Mouse (Mus musculus): ENCODE measurements around the gene Sowaha. TPM values are rescaled to one million over a fixed set of nuclear protein-coding genes. Genes with fewer than 3 reads are reported as not detected.

The Sowaha gene
- 0.44 and 0.82 TPM in 2 replicates for polyA plus RNA-seq (2016; fragmentation: Nextera tagmentation; extraction: Ambion mirVana)

DNA sequence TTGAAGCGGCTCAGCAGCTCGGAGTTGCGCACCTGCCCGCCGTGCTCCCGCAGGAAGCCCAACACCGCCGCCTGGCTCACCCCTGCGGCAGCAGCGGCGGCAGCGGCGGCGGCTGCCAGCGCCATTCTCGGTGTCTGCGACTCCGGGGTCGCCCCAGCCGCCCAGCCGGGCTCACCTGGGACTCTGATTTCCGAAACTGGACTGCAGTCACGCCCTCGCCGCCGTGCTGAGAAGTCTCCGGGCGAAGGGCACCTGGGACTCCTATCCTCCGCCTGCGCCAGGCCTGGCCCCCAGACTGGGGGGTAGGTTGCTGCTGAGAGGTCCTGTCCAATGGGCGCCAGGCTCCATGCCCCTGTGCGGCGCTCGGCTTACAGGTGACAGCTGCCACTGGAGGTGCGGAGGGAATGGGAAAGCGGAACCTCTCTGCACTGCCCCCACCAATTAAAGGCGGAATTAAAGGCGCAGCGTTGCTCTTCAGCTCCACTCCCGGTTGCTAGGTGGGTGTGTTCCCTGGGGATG is at the start of gene Sowaha, which contains the start of gene Gm9945:
Gene Sowaha (minus strand): TSS at position 492 of the 519 bp plus-strand sequence.
Gene Gm9945 (plus strand): TSS at position 384 of the 519 bp plus-strand sequence.
- no peaks in the 10 kb centered on the region; the same call in 1 of the 2 replicates for H3K36me3 ChIP-seq (replicated peaks)
- H3K27me3 ChIP-seq (replicated peaks; ENCODE audit: low read depth, poor library complexity, severe bottlenecking) = peaks cover 85% of the 10 kb centered on the region
- H3K27ac ChIP-seq (replicated peaks) = peak within 1 kb of the TSS; percentile 54; the same call in 1 of the 2 replicates
- WGBS = 3% methylated on average over 40 of the region's 40 CpGs
- H3K4me3 ChIP-seq = peak within 1 kb of the TSS; percentile 58
- peaks cover 33% of the 10 kb centered on the region for H3K4me1 ChIP-seq
- DNase-seq (ENCODE audit: low spot score) = peak; percentile 61
- H3K9me3 ChIP-seq = peaks cover 8% of the 10 kb centered on the region

DNA sequence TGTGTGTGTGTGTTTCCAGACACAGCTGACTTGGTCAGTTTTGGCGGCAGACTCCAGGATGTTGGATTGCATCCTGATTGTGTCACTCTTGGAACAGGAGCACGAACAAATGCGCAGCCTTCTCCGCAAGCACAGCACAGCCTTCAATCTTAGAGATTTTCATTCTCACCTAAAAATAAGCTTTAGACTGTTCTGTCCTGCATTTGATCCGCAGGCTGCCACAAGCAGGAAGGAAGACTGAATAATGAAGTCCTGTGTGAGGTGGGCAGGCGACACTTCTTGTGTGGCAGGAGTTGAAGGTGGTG is 49.1 kb upstream of the Sowaha start:
- Histone ChIP-seq H3K27ac (replicated peaks) (no peak overlapping the region), H3K36me3 (replicated peaks) (peaks cover 20% of the 10 kb centered on the region), H3K4me1 (peaks cover 36% of the 10 kb centered on the region), H3K27me3 (replicated peaks; ENCODE audit: low read depth, poor library complexity, severe bottlenecking) (no peaks in the 10 kb centered on the region), H3K4me3 (no peak overlapping the region), H3K9me3 (no peaks in the 10 kb centered on the region)
- DNase-seq (ENCODE audit: low spot score) = no peak
- 74% methylated on average over 6 of the region's 6 CpGs for WGBS

DNA sequence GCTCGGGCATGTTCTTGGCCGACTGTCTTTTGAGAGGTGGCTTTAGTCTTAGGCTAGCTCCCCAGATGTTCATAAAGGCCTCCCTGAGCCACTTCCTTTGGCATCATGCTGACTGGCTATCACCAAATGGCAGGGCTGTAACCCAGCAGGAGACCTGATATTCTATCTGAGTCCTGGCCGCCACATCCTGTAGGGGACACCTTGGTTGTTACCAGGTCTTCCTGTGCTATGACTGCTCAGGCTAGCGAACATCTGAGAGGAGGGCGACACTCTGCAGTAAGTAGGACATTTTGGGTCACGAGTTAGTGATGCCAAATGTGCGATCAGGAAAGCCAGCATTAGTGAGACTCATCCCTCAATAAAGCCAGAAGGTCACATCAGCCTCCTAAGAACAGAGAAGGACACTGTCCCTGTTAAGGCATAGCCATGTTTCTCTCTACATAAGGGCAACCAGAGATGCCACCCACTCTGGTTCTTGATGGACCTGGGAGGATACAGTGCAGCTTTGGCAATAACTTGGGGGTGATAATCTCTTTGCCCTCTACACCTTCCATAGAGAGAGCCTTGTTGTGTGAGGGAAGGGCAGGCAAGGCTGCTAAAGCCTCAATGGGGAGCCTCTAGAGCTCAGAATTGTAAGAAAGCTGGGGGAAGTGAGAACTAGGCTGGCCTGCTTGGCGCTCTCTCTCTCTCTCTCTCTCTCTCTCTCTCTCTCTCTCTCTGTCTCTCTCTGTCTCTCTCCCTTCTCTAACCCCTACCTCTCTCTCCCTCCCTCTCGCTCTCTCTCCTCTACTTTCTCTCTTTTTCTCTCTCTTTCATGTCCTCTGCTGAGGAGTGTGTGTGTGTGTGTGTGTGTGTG is 48.6 kb upstream of the Sowaha start:
- Histone ChIP-seq H3K4me3 (no peak overlapping the region), H3K27ac (replicated peaks) (no peak overlapping the region), H3K9me3 (no peaks in the 10 kb centered on the region), H3K27me3 (replicated peaks; ENCODE audit: low read depth, poor library complexity, severe bottlenecking) (no peaks in the 10 kb centered on the region), H3K4me1 (peaks cover 42% of the 10 kb centered on the region), H3K36me3 (replicated peaks) (peaks cover 14% of the 10 kb centered on the region)
- DNase-seq (ENCODE audit: low spot score) = no peak
- WGBS = 83% methylated on average over 9 of the region's 9 CpGs

DNA sequence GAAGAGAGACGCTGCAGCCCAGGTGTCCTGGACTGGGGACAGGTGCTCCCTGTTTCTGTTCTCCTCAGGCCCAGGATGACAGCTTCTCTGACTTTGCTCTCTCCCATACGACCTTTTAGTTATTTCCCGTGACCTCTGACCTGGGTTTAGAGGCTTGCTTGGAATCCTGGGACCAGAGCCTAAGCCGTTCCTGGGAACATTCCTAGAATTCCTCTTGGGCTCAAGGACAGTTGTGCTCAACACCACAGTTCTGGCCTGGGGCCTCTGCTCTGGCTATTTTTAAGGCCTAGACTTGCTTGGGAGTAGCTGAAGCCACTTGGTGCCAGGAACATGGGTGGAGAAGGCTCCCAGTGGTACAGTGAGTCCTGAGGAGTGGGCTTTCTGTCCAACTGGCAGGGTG is 45.4 kb upstream of the Sowaha start:
- no peak overlapping the region for H3K4me3 ChIP-seq
- peak overlapping the region; percentile 19; the same call in 1 of the 2 replicates for H3K27ac ChIP-seq (replicated peaks)
- H3K36me3 ChIP-seq (replicated peaks) = no peaks in the 10 kb centered on the region
- peaks cover 67% of the 10 kb centered on the region for H3K4me1 ChIP-seq
- peak; percentile 38 for DNase-seq (ENCODE audit: low spot score)
- 30% methylated on average over 4 of the region's 4 CpGs for WGBS
- H3K27me3 ChIP-seq (replicated peaks; ENCODE audit: low read depth, poor library complexity, severe bottlenecking) = no peaks in the 10 kb centered on the region
- H3K9me3 ChIP-seq = no peaks in the 10 kb centered on the region

DNA sequence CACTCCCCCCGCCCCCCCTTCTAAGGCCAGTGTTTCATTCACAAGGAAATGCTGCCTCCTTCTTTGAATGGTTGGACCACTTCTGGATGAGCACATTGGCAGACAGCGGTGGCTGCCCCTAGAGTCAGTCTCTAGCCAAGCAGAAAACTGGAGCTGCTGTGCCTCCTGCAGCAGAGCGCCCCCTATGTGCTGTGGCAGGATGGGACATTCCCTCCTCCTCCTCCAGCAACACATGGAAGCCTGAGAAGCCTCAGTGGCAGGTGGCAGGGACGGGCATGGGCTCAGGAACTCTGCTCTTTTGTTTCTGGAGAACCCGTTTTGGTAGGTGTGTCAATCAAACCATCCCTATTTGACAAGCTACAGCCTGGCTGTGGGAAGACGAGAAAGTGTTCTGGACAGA is 44.8 kb upstream of the Sowaha start:
- 69% methylated on average over 6 of the region's 6 CpGs for WGBS
- Histone ChIP-seq H3K9me3 (no peaks in the 10 kb centered on the region), H3K4me3 (no peak overlapping the region), H3K27ac (replicated peaks) (peak overlapping the region; percentile 44; the same call in 1 of the 2 replicates), H3K27me3 (replicated peaks; ENCODE audit: low read depth, poor library complexity, severe bottlenecking) (no peaks in the 10 kb centered on the region), H3K36me3 (replicated peaks) (no peaks in the 10 kb centered on the region), H3K4me1 (peaks cover 71% of the 10 kb centered on the region)
- peak; percentile 37 for DNase-seq (ENCODE audit: low spot score)

DNA sequence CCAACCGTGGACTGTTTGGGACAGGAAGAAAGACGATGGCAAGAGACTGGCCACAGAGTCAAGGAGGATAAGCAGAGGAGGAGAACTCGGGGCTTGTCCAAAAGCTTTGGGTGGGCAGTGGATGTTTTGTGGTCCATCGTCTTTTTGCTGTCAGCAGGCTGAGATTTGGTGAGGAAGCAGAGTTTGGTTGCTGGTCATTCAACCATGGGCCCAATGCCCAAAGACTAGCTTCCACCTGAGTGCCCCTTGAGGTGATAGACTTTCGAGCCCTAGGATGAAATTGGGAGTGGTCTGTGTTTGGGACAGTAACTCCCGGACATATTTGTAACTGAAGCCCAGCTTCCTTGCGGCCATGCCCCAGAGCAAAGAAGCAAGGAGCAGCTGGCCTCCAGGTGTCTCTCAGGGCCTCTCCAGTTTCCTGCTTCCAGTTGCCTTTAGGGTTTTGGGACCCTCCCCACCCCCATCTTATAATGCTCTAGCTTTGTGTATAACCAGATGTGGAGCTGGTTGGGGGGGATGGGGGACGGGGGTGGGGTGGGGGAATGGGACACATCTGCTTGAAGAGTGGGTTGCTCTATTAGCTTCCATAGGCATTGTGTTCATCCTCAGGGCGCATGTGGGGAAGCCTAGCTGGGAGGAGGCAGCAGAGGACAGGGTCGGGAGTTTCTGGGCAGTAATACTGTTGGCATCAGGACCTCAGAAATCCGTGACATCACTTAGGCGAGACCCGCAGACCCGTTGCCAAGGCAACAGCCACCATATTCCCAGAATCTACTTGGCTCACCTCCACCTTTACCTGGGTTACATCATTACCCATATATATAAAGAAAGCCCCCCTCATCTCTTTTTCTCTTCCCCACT is 43.7 kb upstream of the Sowaha start:
- Histone ChIP-seq H3K4me3 (no peak overlapping the region), H3K36me3 (replicated peaks) (no peaks in the 10 kb centered on the region), H3K27ac (replicated peaks) (peak overlapping the region; percentile 19; the same call in 1 of the 2 replicates), H3K9me3 (no peaks in the 10 kb centered on the region), H3K4me1 (peaks cover 71% of the 10 kb centered on the region), H3K27me3 (replicated peaks; ENCODE audit: low read depth, poor library complexity, severe bottlenecking) (peaks cover 6% of the 10 kb centered on the region)
- peak; percentile 46 for DNase-seq (ENCODE audit: low spot score)
- 72% methylated on average over 14 of the region's 14 CpGs for WGBS

DNA sequence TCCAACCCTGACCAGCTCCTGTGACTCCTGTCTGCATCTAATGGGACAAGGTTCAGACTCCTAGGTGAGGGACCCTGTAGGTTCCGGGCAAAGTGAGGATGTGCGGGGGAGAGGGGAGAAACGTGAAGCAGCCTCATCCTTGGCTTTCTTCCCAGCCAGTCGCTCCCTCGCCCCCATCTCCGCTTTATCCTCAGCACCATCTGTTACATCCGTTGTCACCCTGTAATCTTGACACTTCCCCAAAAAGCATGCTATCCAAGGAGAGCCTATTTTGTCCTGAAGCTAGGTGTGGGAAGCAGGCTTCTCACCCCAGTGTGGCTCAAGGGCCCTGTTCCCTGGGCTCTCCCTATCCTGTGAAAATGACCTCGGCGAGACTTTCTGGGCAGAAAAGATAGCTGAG is 42.9 kb upstream of the Sowaha start:
- WGBS = 80% methylated on average over 9 of the region's 9 CpGs
- Histone ChIP-seq H3K27ac (replicated peaks) (peak overlapping the region; percentile 19; the same call in 1 of the 2 replicates), H3K36me3 (replicated peaks) (no peaks in the 10 kb centered on the region), H3K4me1 (peaks cover 69% of the 10 kb centered on the region), H3K4me3 (no peak overlapping the region), H3K27me3 (replicated peaks; ENCODE audit: low read depth, poor library complexity, severe bottlenecking) (peaks cover 14% of the 10 kb centered on the region), H3K9me3 (no peaks in the 10 kb centered on the region)
- no peak for DNase-seq (ENCODE audit: low spot score)

DNA sequence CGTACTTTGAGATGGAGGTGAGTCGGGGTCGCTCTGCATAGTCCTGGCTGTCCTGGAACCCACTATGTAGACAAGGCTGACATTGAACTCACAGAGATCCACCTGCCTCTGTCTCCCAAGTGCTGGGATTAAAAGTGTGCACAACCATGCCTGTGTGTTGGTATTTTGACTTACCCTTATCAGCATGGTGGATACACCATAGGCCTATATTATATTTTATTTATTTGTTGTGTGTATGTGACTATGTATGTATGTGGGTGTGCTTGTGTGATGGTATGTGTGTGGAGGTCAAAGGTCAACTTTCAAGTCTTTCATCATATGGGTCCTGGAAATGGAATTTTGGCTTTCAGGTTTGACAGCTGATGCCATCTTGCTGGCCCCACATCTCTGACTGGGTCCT is 42.3 kb upstream of the Sowaha start:
- 90% methylated on average over 3 of the region's 3 CpGs for WGBS
- Histone ChIP-seq H3K27ac (replicated peaks) (no peak overlapping the region), H3K4me3 (no peak overlapping the region), H3K4me1 (peaks cover 72% of the 10 kb centered on the region), H3K27me3 (replicated peaks; ENCODE audit: low read depth, poor library complexity, severe bottlenecking) (peaks cover 20% of the 10 kb centered on the region), H3K9me3 (no peaks in the 10 kb centered on the region), H3K36me3 (replicated peaks) (no peaks in the 10 kb centered on the region)
- DNase-seq (ENCODE audit: low spot score) = no peak

DNA sequence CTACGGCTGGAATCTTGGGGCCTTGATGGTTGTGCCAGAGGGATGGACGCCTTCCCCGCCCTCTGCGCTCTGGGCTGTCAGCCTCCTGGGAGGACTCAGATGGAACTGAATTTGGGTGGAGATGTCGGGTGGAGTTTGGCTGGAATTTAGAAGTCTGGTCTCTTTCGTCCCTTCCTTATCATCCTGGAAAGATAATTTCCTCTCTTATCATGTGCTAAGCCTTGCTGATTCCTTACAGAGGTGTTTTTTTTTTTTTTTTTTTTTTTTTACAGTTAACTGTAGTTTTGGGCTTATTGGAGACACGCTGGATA is 41.7 kb upstream of the Sowaha start:
- Histone ChIP-seq H3K4me3 (peak overlapping the region; percentile 92; the same call in 1 of the 2 replicates), H3K9me3 (no peaks in the 10 kb centered on the region), H3K27ac (replicated peaks) (no peak overlapping the region), H3K4me1 (peaks cover 77% of the 10 kb centered on the region), H3K27me3 (replicated peaks; ENCODE audit: low read depth, poor library complexity, severe bottlenecking) (peaks cover 21% of the 10 kb centered on the region), H3K36me3 (replicated peaks) (no peaks in the 10 kb centered on the region)
- no peak for DNase-seq (ENCODE audit: low spot score)
- WGBS = 82% methylated on average over 7 of the region's 7 CpGs

DNA sequence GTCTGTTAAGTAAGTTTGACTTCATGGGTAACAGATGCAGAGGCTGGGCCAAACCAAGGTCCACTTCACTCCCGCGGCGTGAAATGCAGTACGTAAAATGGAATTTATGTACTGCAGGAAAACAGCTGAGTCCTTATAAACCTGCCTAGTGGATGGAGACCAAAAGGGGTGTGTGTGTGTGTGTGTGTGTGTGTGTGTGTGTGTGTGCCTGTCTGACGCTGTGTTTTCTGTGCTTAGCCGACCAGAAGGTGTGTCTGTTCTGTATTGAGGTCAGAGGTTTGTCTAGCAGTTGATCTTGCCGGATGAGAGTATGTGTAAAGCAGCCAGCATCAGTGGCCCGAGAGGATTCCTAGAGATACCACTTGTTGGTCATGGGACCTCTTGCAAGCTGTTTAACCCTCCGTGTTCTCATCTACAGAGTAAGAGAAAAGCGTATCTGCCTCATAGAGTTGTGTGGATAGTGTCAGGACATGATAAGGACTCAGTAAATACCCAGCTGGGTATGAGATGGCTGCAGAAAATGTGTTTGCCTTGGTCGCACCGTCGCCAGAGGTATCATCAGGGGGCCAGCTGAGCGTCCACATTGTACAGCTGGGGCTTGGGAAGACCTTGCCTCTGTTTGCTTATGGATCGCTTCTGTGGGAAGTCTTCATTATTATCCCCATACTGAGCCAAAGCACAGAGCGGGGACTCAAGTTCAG is 41.2 kb upstream of the Sowaha start:
- Histone ChIP-seq H3K27ac (replicated peaks) (no peak overlapping the region), H3K27me3 (replicated peaks; ENCODE audit: low read depth, poor library complexity, severe bottlenecking) (peaks cover 21% of the 10 kb centered on the region), H3K36me3 (replicated peaks) (no peaks in the 10 kb centered on the region), H3K4me1 (peaks cover 78% of the 10 kb centered on the region), H3K9me3 (no peaks in the 10 kb centered on the region), H3K4me3 (peak overlapping the region; percentile 92)
- DNase-seq (ENCODE audit: low spot score) = no peak
- WGBS = 62% methylated on average over 16 of the region's 16 CpGs

DNA sequence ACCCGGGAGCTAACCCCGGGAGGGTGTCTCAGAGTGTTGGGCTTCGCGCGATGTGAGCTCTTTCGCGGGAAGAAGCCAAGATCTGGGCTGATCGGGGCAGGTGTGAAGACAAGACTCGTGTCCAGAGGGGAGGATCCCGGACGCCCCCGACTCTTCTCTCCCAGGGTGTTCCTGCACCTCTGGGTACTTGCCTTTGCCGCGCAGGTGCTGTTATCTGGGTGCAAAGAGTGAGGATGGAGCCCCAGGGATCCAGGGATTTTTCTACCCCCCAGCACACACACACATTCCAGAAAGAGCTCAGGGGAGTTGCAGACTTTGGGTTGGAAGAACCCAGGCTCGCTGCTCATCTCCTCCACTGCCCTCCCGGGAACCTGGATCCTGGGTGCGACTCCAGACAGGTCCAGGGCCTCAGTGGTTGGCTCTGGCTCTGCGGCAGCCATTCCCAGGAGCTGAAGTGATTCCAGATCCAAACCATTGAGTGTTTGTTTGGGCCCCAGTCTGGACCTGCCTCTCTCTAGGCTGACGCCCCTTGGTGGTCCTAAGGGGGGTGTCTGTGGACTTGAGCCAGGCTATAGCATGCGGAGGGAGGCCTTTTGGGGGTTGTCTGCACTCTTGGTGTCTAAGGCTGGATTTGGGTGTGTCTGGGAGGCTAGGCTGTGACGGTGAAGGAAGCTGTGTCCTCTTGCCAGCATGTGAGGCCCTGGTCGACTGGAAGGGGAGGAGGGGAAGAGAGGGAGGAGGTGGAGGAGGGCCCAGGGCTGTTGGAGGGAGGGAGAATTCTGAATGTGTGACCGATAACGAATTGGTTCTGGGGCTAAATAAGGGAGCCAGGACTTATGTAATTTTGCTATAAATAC is 40.3 kb upstream of the Sowaha start:
- 2% methylated on average over 24 of the region's 24 CpGs for WGBS
- Histone ChIP-seq H3K36me3 (replicated peaks) (no peaks in the 10 kb centered on the region), H3K4me3 (peak overlapping the region; percentile 92), H3K27ac (replicated peaks) (peak overlapping the region; percentile 91), H3K4me1 (peaks cover 71% of the 10 kb centered on the region), H3K27me3 (replicated peaks; ENCODE audit: low read depth, poor library complexity, severe bottlenecking) (peaks cover 21% of the 10 kb centered on the region), H3K9me3 (no peaks in the 10 kb centered on the region)
- DNase-seq (ENCODE audit: low spot score) = peak; percentile 52
